14 mouse cellular contexts compared by ENCODE assay signal in the genomic region with DNA sequence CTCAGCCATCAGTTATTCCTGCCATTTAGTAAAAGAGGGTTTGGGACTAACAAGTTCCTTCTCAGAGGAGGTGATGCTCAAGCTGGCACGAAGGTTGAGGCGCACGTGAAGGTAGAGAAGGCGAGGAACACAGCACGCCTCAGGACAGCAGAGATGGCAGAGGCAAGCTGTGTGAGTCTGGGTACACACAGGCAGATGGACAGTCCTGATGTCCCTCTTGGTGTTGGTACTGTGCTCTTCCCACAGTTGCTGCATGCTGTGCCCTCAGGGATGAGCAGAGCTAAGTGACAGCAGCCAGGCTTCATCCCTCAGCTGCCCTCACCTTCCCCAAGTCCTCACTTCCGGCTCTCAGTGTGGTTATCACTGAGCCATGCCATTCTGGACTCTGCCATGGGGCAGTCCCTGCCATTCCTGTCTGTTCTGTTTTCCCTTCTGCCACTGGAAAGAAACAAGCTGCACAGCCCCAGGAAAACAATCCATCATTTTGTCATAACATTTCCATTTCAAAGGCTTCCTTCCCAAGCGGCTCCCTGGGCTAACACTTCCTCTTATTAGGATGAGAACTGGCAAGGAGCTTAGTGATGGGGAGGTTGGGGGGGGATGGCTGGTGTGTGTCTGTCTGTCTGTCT. TPM values are rescaled to one million over a fixed set of nuclear protein-coding genes. Genes with fewer than 3 reads are reported as not detected.
DNase-seq lines count a peak whose midpoint lies in the region; ATAC-seq lines count a peak whose summit lies in the region.
"Had no signal": no experiment of that assay in that cellular context is flagged by ENCODE, and none has a peak within 500 bp of the region (broad histone marks: within the 10 kb centered on the region; RNA-seq: fewer than 3 reads in every experiment).

No protein-coding gene starts in this region.

- no peak overlapping the region for H3K4me2 ChIP-seq in kidney, embryonic 15.5 days
- H3K4me2 ChIP-seq: liver, embryonic 12.5 days had no signal

- no peak overlapping the region for H3K4me3 ChIP-seq in kidney, embryonic 15.5 days (replicated peaks)
- no peak overlapping the region for H3K4me3 ChIP-seq in brown adipose tissue, adult 24 weeks (ENCODE audit: insufficient read depth, low read depth, low read length)
- H3K4me3 ChIP-seq in hindbrain, embryonic 10.5 days, result no peak overlapping the region
- H3K4me3 ChIP-seq: liver, embryonic 12.5 days had no signal

- no peaks in the 10 kb centered on the region for H3K36me3 ChIP-seq in kidney, embryonic 15.5 days
- H3K36me3 ChIP-seq in hindbrain, embryonic 10.5 days, result no peaks in the 10 kb centered on the region
- H3K36me3 ChIP-seq: liver, embryonic 12.5 days had no signal

- H3K27ac ChIP-seq in kidney, embryonic 15.5 days, result no peak overlapping the region
- H3K27ac ChIP-seq in brown adipose tissue, adult 24 weeks (replicated peaks; ENCODE audit: low read depth, low read length), result peak overlapping the region; percentile 25; the same call in 1 of the 2 replicates
- H3K27ac ChIP-seq in hindbrain, embryonic 10.5 days, result peak overlapping the region; percentile 69
- H3K27ac ChIP-seq: liver, embryonic 12.5 days had no signal

- H3K9ac ChIP-seq in kidney, embryonic 15.5 days, result no peak overlapping the region
- H3K9ac ChIP-seq: liver, embryonic 12.5 days had no signal

- no peaks in the 10 kb centered on the region for H3K9me3 ChIP-seq in kidney, embryonic 15.5 days (replicated peaks)
- H3K9me3 ChIP-seq in hindbrain, embryonic 10.5 days, result no peaks in the 10 kb centered on the region
- H3K9me3 ChIP-seq: liver, embryonic 12.5 days had no signal

- WGBS in kidney, embryonic 15.5 days, result 65% methylated on average over 7 of the region's 7 CpGs
- 63% methylated on average over 7 of the region's 7 CpGs for WGBS in hindbrain, embryonic 10.5 days

- peaks cover 9% of the 10 kb centered on the region; the same call in 1 of the 2 replicates for H3K4me1 ChIP-seq in kidney, embryonic 15.5 days
- peaks cover 7% of the 10 kb centered on the region; the same call in 1 of the 2 replicates for H3K4me1 ChIP-seq in brown adipose tissue, adult 24 weeks (ENCODE audit: control insufficient read depth, insufficient read depth, insufficient read length, low read length)
- peaks cover 27% of the 10 kb centered on the region for H3K4me1 ChIP-seq in hindbrain, embryonic 10.5 days (replicated peaks)
- H3K4me1 ChIP-seq: liver, embryonic 12.5 days had no signal

- H3K27me3 ChIP-seq in kidney, embryonic 15.5 days, result peaks cover 5% of the 10 kb centered on the region; the same call in 1 of the 2 replicates
- H3K27me3 ChIP-seq in hindbrain, embryonic 10.5 days (ENCODE audit: insufficient read depth, poor library complexity, severe bottlenecking), result no peaks in the 10 kb centered on the region

- ATAC-seq in kidney, embryonic 15.5 days (replicated peaks; ENCODE audit: low FRiP score), result 0 out of 2 replicates have a peak, but pooled peaks have one; percentile 34
- ATAC-seq: liver, embryonic 12.5 days had no signal

- DNase-seq in kidney, postnatal 36 days, result no peak
- DNase-seq in hindbrain, embryonic 10.5 days (ENCODE audit: low spot score), result peak; percentile 24
- peak; percentile 61 for DNase-seq in mesoderm, embryonic 11.5 days (ENCODE audit: low read depth, low spot score)
- DNase-seq in thymus, postnatal 4 days, result no peak
- DNase-seq in cerebellum, adult 8-10 months, result no peak
- DNase-seq in right cerebral cortex, postnatal 36 days (ENCODE audit: low spot score in 2 of 2), result no peak
- DNase-seq: cerebellum, postnatal 25 days; gastrocnemius, postnatal 36 days; kidney, adult 9 months; right cerebral cortex, adult 18-20 months had no signal

RNA-seq across cellular contexts. Expression of a gene that starts 13.8 kb away (rescaled TPM):
- 0.17 TPM in 1 of 2 replicates, not detected in the other for polyA plus RNA-seq in kidney, embryonic 15.5 days (2015; fragmentation: Nextera tagmentation; extraction: Ambion mirVana)
- polyA plus RNA-seq in brown adipose tissue, adult 24 weeks (2012; ENCODE audit: insufficient read depth, insufficient read length, missing spikeins), result not detected in 2 replicates
- polyA plus RNA-seq in hindbrain, embryonic 10.5 days (2016; fragmentation: Nextera tagmentation; extraction: Ambion mirVana), result not detected in 2 replicates
- polyA plus RNA-seq: liver, embryonic 12.5 days had no signal

RNA-seq across cellular contexts. Expression of a gene that starts 22.7 kb away (rescaled TPM):
- not detected in 2 replicates for polyA plus RNA-seq in kidney, embryonic 15.5 days (2015; fragmentation: Nextera tagmentation; extraction: Ambion mirVana)
- polyA plus RNA-seq in brown adipose tissue, adult 24 weeks (2012; ENCODE audit: insufficient read depth, insufficient read length, missing spikeins), result not detected in 2 replicates
- not detected in 2 replicates for polyA plus RNA-seq in hindbrain, embryonic 10.5 days (2016; fragmentation: Nextera tagmentation; extraction: Ambion mirVana)
- polyA plus RNA-seq: liver, embryonic 12.5 days had no signal

RNA-seq across cellular contexts. Expression of a gene that starts 24.9 kb away (rescaled TPM):
- polyA plus RNA-seq in kidney, embryonic 15.5 days (2015; fragmentation: Nextera tagmentation; extraction: Ambion mirVana), result not detected in 2 replicates
- polyA plus RNA-seq in brown adipose tissue, adult 24 weeks (2012; ENCODE audit: insufficient read depth, insufficient read length, missing spikeins), result not detected in 2 replicates
- polyA plus RNA-seq in hindbrain, embryonic 10.5 days (2016; fragmentation: Nextera tagmentation; extraction: Ambion mirVana), result not detected in 2 replicates
- polyA plus RNA-seq: heart, postnatal 0 days; liver, embryonic 12.5 days had no signal

RNA-seq across cellular contexts. Expression of a gene that starts 31.8 kb away (rescaled TPM):
- polyA plus RNA-seq in kidney, embryonic 15.5 days (2015; fragmentation: Nextera tagmentation; extraction: Ambion mirVana), result not detected in 2 replicates
- polyA plus RNA-seq in brown adipose tissue, adult 24 weeks (2012; ENCODE audit: insufficient read depth, insufficient read length, missing spikeins), result not detected in 2 replicates
- polyA plus RNA-seq in hindbrain, embryonic 10.5 days (2016; fragmentation: Nextera tagmentation; extraction: Ambion mirVana), result 0.05 TPM in 1 of 2 replicates, not detected in the other
- polyA plus RNA-seq: heart, postnatal 0 days; liver, embryonic 12.5 days had no signal

Comparison
In these comparisons a context has a peak if more than half of its experiments do, and no peak if none do; other contexts are left out.
1. DNase-seq: peak in hindbrain, embryonic 10.5 days (single experiment) and mesoderm, embryonic 11.5 days (single experiment); none in kidney, postnatal 36 days (0 of 2), thymus, postnatal 4 days (single experiment), cerebellum, adult 8-10 months (single experiment) and right cerebral cortex, postnatal 36 days (0 of 2).